Mouse (Mus musculus) liver, adult 2 months (tissue): ENCODE measurements at regions not wholly inside any gene's neighbourhood (a gene's known extent, or its start where the extent isn't known, plus 50 kb on each side); places are given as distances from the start of the nearest gene placed in this dataset.

ENCODE experiments used
- CTCF ChIP-seq: fragments of 200-500 bp; IDR thresholded peaks from 2 replicates; pipeline ENCODE4 v1.5.1; 2011; ENCODE audit warnings: low read depth, low read length, control low read depth
- POLR2A ChIP-seq: fragments of 200-500 bp; IDR thresholded peaks from 2 replicates; pipeline ENCODE4 v1.6.1; 2011; ENCODE audit warnings: low read length, control low read depth; ENCODE audit not compliant: insufficient read depth; ENCODE audit errors: extremely low read depth

- no peak for TF ChIP-seq POLR2A
- no peak for TF ChIP-seq CTCF
These were observed 322.7 kb downstream of the Rnf144a start for GRCm38 (mm10) chr12:26092311-26092710.
